Mouse (Mus musculus): Measurements from ENCODE around the gene R3hdm4.

R3hdm4 gene

GRCm38 (mm10) chr10:79872862-79873261 is 48.1 kb downstream of the R3hdm4 start:
- DNase-seq (ENCODE audit: low read depth, low spot score), result no peak

- DNase-seq (ENCODE audit: low read depth, low spot score), result no peak
These were observed 49.2 kb downstream of the R3hdm4 start for GRCm38 (mm10) chr10:79871845-79872244.

DNA sequence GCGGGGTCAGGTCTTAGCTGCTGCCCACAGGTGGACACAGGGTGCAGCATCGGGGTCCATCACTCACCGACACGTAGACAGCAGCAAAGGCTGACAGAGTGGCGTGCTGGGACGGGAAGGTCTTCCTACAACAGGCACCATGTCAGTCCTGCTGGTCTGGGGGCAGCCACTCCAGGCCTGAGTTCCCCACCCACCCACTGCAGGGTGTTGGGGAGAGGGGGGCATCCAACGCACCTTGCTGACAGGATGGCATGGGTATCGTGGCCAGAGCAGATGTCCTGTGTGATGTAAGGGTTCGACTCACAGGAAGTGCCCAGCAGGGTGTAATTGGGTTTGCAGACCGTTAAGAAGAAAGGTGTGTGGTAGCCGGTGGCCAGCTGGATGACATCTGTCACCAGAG is 54.4 kb downstream of the R3hdm4 start:
- no peak for DNase-seq (ENCODE audit: low read depth, low spot score)

GRCm38 (mm10) chr10:79865801-79866295 is 55.2 kb downstream of the R3hdm4 start:
- no peak for DNase-seq (ENCODE audit: low read depth, low spot score)

GRCm38 (mm10) chr10:79865189-79865601 is 55.8 kb downstream of the R3hdm4 start:
- no peak for DNase-seq (ENCODE audit: low read depth, low spot score)

DNA sequence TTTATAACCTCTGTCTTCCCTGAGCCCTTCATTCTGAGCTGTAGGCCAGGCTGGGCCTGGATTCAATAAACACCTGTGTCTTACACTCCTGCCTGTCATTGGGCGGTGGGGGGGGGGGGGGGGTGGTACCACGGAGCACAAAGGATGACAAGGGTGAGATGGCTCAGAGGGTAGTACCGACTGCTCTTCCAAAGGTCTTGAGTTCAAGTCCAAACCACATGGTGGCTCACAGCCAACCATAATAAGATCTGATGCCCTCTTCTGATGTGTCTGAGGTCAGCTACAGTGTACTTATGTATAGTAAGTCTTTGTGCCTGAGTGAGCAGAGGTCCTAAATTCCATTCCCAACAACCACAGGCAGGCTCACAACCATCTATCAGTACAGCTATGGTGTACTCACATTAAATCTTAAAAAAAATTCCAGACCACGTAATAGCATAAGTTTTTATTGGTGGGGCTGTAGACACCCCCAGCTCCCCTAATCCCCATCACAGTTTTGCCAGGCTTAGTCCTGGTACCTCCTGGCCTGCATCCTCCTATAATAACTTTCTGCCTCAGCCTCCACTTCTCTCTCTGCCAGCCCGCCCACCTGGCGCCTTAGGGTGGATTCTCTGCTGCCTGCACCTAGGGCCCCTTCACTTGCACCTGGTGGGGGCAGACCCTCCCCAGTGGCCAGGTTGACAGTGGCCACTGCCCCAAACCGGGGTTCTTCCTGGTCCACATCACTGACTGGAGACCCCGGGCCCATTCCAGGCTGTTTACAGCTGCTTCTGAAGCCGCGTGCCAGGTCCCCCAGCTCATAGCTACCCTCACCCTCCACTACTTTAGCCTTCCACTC is 56.4 kb downstream of the R3hdm4 start:
- DNase-seq (ENCODE audit: low read depth, low spot score), result no peak

DNA sequence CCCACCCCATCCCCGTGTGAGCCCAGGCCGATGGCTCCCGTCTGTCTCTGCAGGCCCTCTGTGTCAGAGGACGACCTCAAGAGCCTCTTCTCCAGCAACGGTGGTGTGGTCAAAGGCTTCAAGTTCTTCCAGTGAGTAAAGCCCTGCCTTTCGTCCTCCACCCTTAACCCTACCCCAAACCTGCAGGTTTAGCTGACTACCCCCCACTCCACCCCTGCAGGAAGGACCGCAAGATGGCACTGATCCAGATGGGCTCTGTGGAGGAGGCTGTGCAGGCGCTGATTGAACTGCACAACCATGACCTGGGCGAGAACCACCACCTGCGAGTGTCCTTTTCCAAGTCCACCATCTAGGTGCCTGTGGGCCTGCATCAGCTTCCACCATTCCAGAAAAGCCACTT is 58.1 kb downstream of the R3hdm4 start:
- no peak for DNase-seq (ENCODE audit: low read depth, low spot score)

- no peak for DNase-seq (ENCODE audit: low read depth, low spot score)
These were observed 58.8 kb downstream of the R3hdm4 start for GRCm38 (mm10) chr10:79862049-79862788.

- DNase-seq (ENCODE audit: low read depth, low spot score), result no peak
These were observed 59.6 kb downstream of the R3hdm4 start for GRCm38 (mm10) chr10:79861230-79862048.

DNA sequence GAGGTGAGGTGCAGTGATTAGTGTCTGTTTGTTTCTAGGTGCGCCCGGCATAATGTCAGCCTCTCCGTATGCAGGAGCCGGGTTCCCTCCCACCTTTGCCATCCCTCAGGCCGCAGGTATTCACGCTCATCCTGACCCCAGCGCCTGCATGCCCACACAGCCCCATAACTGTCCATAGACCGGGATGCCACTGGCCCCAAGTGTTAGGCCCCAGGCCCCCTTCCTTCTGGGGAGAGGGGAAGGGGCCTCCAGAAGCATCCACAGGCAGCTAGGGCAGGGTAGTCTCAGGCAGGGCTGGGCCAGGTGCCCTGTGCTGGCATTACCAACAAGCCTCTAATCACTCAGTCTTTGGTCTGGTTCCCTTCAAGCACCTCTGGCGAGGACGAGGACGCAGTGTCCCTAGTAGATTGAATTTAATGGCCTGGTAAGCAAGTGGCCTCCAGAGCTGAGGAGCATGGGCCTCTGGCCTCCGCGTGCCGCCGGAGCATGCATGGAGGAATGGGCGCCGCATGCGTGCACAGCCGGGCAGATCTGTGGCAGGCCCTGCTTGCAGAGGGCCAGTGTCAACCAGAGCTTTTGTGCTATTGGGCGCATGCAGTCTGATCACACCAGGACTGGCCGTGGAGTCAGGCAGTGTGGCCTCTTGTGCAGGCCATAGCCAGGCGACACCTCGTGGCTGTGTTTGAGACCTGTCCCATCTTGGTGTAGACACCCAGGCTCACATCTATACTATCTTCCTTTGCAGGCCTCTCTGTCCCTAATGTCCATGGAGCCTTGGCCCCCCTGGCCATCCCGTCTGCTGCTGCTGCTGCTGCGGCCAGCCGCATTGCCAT is 60.7 kb downstream of the R3hdm4 start:
- no peak for DNase-seq (ENCODE audit: low read depth, low spot score)

Measured in retina, postnatal 7 days (tissue).